Mouse (Mus musculus) hindbrain, embryonic 12.5 days (tissue): ENCODE measurements around the gene Smim20. TPM values are rescaled to one million over a fixed set of nuclear protein-coding genes. Genes with fewer than 3 reads are reported as not detected.

ENCODE experiments used
- ATAC-seq: fragments of 200-750 bp; cut with Nextera tagmentation; 2 replicates; pipeline ENCODE4 v1.8.0; 2017; ENCODE audit warnings: moderate TSS enrichment; ENCODE audit not compliant: low FRiP score
- H3K27ac ChIP-seq: fragments of 300-500 bp; sonication (generic); 2 replicates; pipeline ENCODE4 v1.5.1; 2016; ENCODE audit warnings: mild to moderate bottlenecking
- H3K27me3 ChIP-seq: fragments of 300-500 bp; sonication (generic); 2 replicates; pipeline ENCODE4 v1.6.1; 2016; ENCODE audit warnings: mild to moderate bottlenecking
- H3K36me3 ChIP-seq: fragments of 300-500 bp; sonication (generic); 2 replicates; pipeline ENCODE4 v1.6.1; 2016; ENCODE audit warnings: mild to moderate bottlenecking
- H3K4me1 ChIP-seq: fragments of 300-500 bp; sonication (generic); 2 replicates; pipeline ENCODE4 v1.6.1; 2016
- H3K4me2 ChIP-seq: fragments of 300-500 bp; sonication (generic); replicated peaks from 2 replicates; pipeline ENCODE4 v1.6.1; 2016; ENCODE audit warnings: mild to moderate bottlenecking
- H3K4me3 ChIP-seq: fragments of 300-500 bp; sonication (generic); 2 replicates; pipeline ENCODE4 v1.5.1; 2016; ENCODE audit warnings: mild to moderate bottlenecking
- H3K9ac ChIP-seq: fragments of 300-500 bp; sonication (generic); 2 replicates; pipeline ENCODE4 v1.6.1; 2016; ENCODE audit warnings: mild to moderate bottlenecking, moderate library complexity
- H3K9me3 ChIP-seq: fragments of 300-500 bp; sonication (generic); replicated peaks from 2 replicates; pipeline ENCODE4 v1.6.1; 2016; ENCODE audit warnings: mild to moderate bottlenecking
- WGBS: fragments of 180-500 bp; shearing (Covaris S2); methylation state at CpG from one replicate; pipeline ENCODE4 v1.1.7; 2016; 5-methylcytosine and 5-hydroxymethylcytosine counted together
- polyA plus RNA-seq: library from polyadenylated mRNA; unstranded; fragments of >200 nt; fragmentation: Nextera tagmentation; extraction: Ambion mirVana; gene quantifications from 2 replicates; pipeline ENCODE4 v1.2.1, GENCODE M21; 2016

Gene Smim20
- polyA plus RNA-seq, 1 experiment from 2014 or later: 63.0 TPM

GRCm38 (mm10) chr5:53289438-53289837 lies 22.6 kb downstream of the Smim20 start:
- ATAC-seq: no peak
- H3K9ac ChIP-seq: no peak overlapping the region
- no peaks in the 10 kb centered on the region; the same call in 1 of the 2 replicates for H3K27me3 ChIP-seq
- WGBS: 33% methylated on average over 9 of the region's 9 CpGs
- H3K4me1 ChIP-seq: 0 out of 2 replicates have a peak, but pooled peaks cover 10% of the 10 kb centered on the region
- no peaks in the 10 kb centered on the region for H3K9me3 ChIP-seq
- H3K4me2 ChIP-seq: no peak overlapping the region
- H3K27ac ChIP-seq: no peak overlapping the region
- no peak overlapping the region for H3K4me3 ChIP-seq
- H3K36me3 ChIP-seq: no peaks in the 10 kb centered on the region

- Histone ChIP-seq H3K4me1 (0 out of 2 replicates have a peak, but pooled peaks cover under 1% of the 10 kb centered on the region), H3K9ac (no peak overlapping the region), H3K9me3 (no peaks in the 10 kb centered on the region), H3K36me3 (no peaks in the 10 kb centered on the region), H3K4me2 (no peak overlapping the region), H3K27me3 (no peaks in the 10 kb centered on the region), H3K27ac (no peak overlapping the region), H3K4me3 (no peak overlapping the region)
- ATAC-seq: no peak
- WGBS: 65% methylated on average over 5 of the region's 5 CpGs
Observed at GRCm38 (mm10) chr5:53294627-53295026, 27.7 kb downstream of the Smim20 start.

GRCm38 (mm10) chr5:53296961-53297360 lies 30.1 kb downstream of the Smim20 start:
- Histone ChIP-seq H3K27me3 (no peaks in the 10 kb centered on the region), H3K9me3 (no peaks in the 10 kb centered on the region), H3K4me3 (no peak overlapping the region), H3K9ac (no peak overlapping the region), H3K36me3 (no peaks in the 10 kb centered on the region), H3K4me2 (no peak overlapping the region), H3K27ac (no peak overlapping the region), H3K4me1 (0 out of 2 replicates have a peak, but pooled peaks cover 5% of the 10 kb centered on the region)
- no peak for ATAC-seq
- 92% methylated on average over 4 of the region's 4 CpGs for WGBS

- Histone ChIP-seq H3K27ac (no peak overlapping the region), H3K4me2 (no peak overlapping the region), H3K9ac (no peak overlapping the region), H3K27me3 (no peaks in the 10 kb centered on the region), H3K36me3 (no peaks in the 10 kb centered on the region), H3K9me3 (no peaks in the 10 kb centered on the region), H3K4me3 (no peak overlapping the region), H3K4me1 (0 out of 2 replicates have a peak, but pooled peaks cover 5% of the 10 kb centered on the region)
- 58% methylated on average over 8 of the region's 8 CpGs for WGBS
- ATAC-seq: no peak
Observed at GRCm38 (mm10) chr5:53301496-53301895, 34.6 kb downstream of the Smim20 start.

GRCm38 (mm10) chr5:53302895-53303670 lies 36.2 kb downstream of the Smim20 start:
- ATAC-seq: no peak
- H3K4me1 ChIP-seq: 0 out of 2 replicates have a peak, but pooled peaks cover 5% of the 10 kb centered on the region
- no peak overlapping the region for H3K4me2 ChIP-seq
- no peak overlapping the region for H3K27ac ChIP-seq
- H3K4me3 ChIP-seq: no peak overlapping the region
- H3K36me3 ChIP-seq: no peaks in the 10 kb centered on the region
- no peak overlapping the region for H3K9ac ChIP-seq
- WGBS: 78% methylated on average over 10 of the region's 10 CpGs
- H3K9me3 ChIP-seq: no peaks in the 10 kb centered on the region
- H3K27me3 ChIP-seq: no peaks in the 10 kb centered on the region

GRCm38 (mm10) chr5:53303941-53304340 lies 37.1 kb downstream of the Smim20 start:
- no peak overlapping the region for H3K27ac ChIP-seq
- H3K27me3 ChIP-seq: no peaks in the 10 kb centered on the region
- no peaks in the 10 kb centered on the region for H3K36me3 ChIP-seq
- no peak overlapping the region for H3K9ac ChIP-seq
- 0 out of 2 replicates have a peak, but pooled peaks cover 5% of the 10 kb centered on the region for H3K4me1 ChIP-seq
- no peak overlapping the region for H3K4me2 ChIP-seq
- WGBS: 93% methylated on average over 6 of the region's 6 CpGs
- H3K4me3 ChIP-seq: no peak overlapping the region
- H3K9me3 ChIP-seq: no peaks in the 10 kb centered on the region
- ATAC-seq: no peak

GRCm38 (mm10) chr5:53304936-53305335 lies 38.1 kb downstream of the Smim20 start:
- H3K36me3 ChIP-seq: no peaks in the 10 kb centered on the region
- H3K4me3 ChIP-seq: no peak overlapping the region
- no peaks in the 10 kb centered on the region for H3K27me3 ChIP-seq
- no peak for ATAC-seq
- no peak overlapping the region for H3K27ac ChIP-seq
- no peak overlapping the region for H3K4me2 ChIP-seq
- no peak overlapping the region for H3K9ac ChIP-seq
- H3K4me1 ChIP-seq: 0 out of 2 replicates have a peak, but pooled peaks cover 5% of the 10 kb centered on the region
- no peaks in the 10 kb centered on the region for H3K9me3 ChIP-seq
- WGBS: 72% methylated on average over 4 of the region's 4 CpGs

- H3K4me2 ChIP-seq: no peak overlapping the region
- H3K9me3 ChIP-seq: no peaks in the 10 kb centered on the region
- ATAC-seq: no peak
- no peak overlapping the region for H3K9ac ChIP-seq
- no peaks in the 10 kb centered on the region for H3K27me3 ChIP-seq
- 0 out of 2 replicates have a peak, but pooled peaks cover under 1% of the 10 kb centered on the region for H3K4me1 ChIP-seq
- no peaks in the 10 kb centered on the region for H3K36me3 ChIP-seq
- H3K27ac ChIP-seq: no peak overlapping the region
- WGBS: 88% methylated on average over 3 of the region's 3 CpGs
- no peak overlapping the region for H3K4me3 ChIP-seq
Observed at GRCm38 (mm10) chr5:53306864-53307263, 40.0 kb downstream of the Smim20 start.

- Histone ChIP-seq H3K27ac (no peak overlapping the region), H3K36me3 (no peaks in the 10 kb centered on the region), H3K9ac (no peak overlapping the region), H3K9me3 (no peaks in the 10 kb centered on the region), H3K4me1 (no peaks in the 10 kb centered on the region), H3K27me3 (no peaks in the 10 kb centered on the region), H3K4me2 (no peak overlapping the region), H3K4me3 (no peak overlapping the region)
- 85% methylated on average over 5 of the region's 5 CpGs for WGBS
- ATAC-seq: no peak
Observed at GRCm38 (mm10) chr5:53307437-53307836, 40.6 kb downstream of the Smim20 start.

GRCm38 (mm10) chr5:53314404-53315167 lies 47.7 kb downstream of the Smim20 start:
- WGBS: 83% methylated on average over 13 of the region's 13 CpGs
- Histone ChIP-seq H3K9ac (no peak overlapping the region), H3K4me1 (no peaks in the 10 kb centered on the region), H3K27ac (no peak overlapping the region), H3K36me3 (no peaks in the 10 kb centered on the region), H3K4me2 (no peak overlapping the region), H3K4me3 (no peak overlapping the region), H3K9me3 (no peaks in the 10 kb centered on the region), H3K27me3 (no peaks in the 10 kb centered on the region)
- no peak for ATAC-seq

GRCm38 (mm10) chr5:53315829-53316228 lies 48.9 kb downstream of the Smim20 start:
- H3K27me3 ChIP-seq: no peaks in the 10 kb centered on the region
- H3K9me3 ChIP-seq: no peaks in the 10 kb centered on the region
- no peak overlapping the region for H3K4me2 ChIP-seq
- no peak overlapping the region for H3K9ac ChIP-seq
- H3K27ac ChIP-seq: no peak overlapping the region
- H3K4me1 ChIP-seq: 0 out of 2 replicates have a peak, but pooled peaks cover 2% of the 10 kb centered on the region
- no peaks in the 10 kb centered on the region for H3K36me3 ChIP-seq
- H3K4me3 ChIP-seq: no peak overlapping the region
- WGBS: 51% methylated on average over 2 of the region's 2 CpGs
- ATAC-seq: no peak

GRCm38 (mm10) chr5:53317396-53317795 lies 50.5 kb downstream of the Smim20 start:
- H3K9me3 ChIP-seq: no peaks in the 10 kb centered on the region
- H3K27me3 ChIP-seq: no peaks in the 10 kb centered on the region
- H3K36me3 ChIP-seq: no peaks in the 10 kb centered on the region
- WGBS: 79% methylated on average over 3 of the region's 3 CpGs
- H3K4me2 ChIP-seq: no peak overlapping the region
- 0 out of 2 replicates have a peak, but pooled peaks cover 2% of the 10 kb centered on the region for H3K4me1 ChIP-seq
- no peak for ATAC-seq
- H3K4me3 ChIP-seq: no peak overlapping the region
- no peak overlapping the region for H3K27ac ChIP-seq
- no peak overlapping the region for H3K9ac ChIP-seq
